Mouse (Mus musculus) liver, adult (tissue): ENCODE measurements around the gene Grin2c.
A peak's percentile ranks its signal among the peaks of the same experiment; 100 is the strongest.

Source experiments
- GATA4 ChIP-seq: IDR thresholded peaks from 2 replicates; pipeline ENCODE4 v1.6.1; 2014; ENCODE audit warnings: mild to moderate bottlenecking, low read length; ENCODE audit not compliant: insufficient replicate concordance

The Grin2c gene

GRCm38 (mm10) chr11:115289885-115290284 lies 22.8 kb upstream of the Grin2c start:
- TF ChIP-seq GATA4 = no peak

DNA sequence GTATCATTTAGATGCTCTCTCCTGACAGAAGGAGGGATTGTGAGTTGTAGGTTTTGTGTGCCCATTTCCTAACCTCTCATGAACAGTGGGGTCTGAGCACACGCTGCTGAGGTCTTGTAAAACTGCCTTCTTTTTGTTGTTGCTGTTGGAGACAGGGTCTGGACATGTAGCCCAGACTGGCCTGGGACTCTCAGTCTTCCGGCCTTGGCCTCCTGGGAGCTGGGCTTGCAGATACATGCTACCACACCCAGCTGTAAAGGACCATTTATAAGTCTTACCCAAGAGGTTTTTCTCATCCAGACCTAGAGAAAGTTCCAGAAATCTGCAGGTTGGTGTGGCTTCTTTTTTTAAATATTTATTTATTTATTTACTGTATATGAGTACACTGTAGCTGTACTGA lies 21.3 kb upstream of the Grin2c start:
- no peak for TF ChIP-seq GATA4

GRCm38 (mm10) chr11:115287386-115287785 lies 20.3 kb upstream of the Grin2c start:
- no peak for TF ChIP-seq GATA4

DNA sequence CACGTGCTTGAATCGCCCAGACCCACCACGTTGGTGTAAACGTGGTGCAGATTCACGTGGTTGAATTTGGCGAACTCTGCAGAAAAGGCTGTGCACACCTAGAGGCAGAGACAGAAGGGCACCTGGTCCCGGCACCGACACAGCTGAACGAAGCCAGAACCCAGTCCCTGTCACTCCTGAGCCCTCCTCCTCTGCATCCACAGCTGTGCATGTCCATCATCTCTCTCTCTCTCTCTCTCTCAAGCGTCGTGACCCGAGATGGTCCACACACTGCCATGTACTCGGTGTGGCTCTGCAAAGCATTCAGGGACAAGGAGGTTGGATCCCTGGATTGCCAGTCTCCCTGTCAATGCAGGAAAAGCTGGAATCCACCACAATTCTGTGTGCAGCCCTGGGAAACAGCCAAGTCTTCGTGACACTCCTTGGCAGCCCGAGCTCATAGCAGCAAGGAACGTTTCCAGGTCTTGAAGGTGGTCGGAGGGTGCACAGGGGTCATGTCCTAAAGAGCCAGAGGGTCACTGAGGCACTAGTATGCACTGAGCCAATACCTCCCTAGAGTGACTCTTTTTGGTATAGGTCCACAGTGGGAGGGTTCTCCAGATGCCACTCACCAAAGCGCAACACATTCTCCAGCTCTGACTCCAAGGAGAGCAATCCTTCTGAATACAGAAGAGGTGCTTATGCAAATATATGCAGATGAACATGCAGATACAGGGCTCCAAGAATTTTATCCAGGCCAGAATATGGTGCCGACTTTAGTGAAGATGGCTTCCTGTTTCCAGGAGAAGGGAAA lies 19.4 kb upstream of the Grin2c start:
- no peak for TF ChIP-seq GATA4

DNA sequence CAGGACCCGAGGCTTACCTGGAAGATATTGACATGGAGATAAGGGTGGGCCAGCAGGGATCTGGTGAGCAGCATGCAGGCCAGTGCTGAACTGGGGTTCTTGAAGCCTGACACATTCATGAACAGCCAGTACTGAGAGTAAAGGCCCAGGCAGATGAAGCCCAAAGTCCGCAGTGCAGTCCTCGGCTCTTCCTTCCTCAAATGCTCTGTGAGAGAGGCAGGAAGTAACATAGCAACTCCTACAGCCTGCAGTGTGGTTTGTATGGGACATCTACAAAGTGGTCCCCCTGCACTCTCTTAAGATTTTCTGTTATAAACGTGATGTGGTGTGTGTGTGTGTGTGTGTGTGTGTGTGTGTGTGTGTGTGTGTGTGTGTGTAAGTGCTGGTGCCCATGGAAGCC lies 18.2 kb upstream of the Grin2c start:
- no peak for TF ChIP-seq GATA4

- TF ChIP-seq GATA4 = no peak
Observed at GRCm38 (mm10) chr11:115283891-115284620, 17.0 kb upstream of the Grin2c start.

- TF ChIP-seq GATA4 = no peak
Observed at GRCm38 (mm10) chr11:115283486-115283765, 16.4 kb upstream of the Grin2c start.

DNA sequence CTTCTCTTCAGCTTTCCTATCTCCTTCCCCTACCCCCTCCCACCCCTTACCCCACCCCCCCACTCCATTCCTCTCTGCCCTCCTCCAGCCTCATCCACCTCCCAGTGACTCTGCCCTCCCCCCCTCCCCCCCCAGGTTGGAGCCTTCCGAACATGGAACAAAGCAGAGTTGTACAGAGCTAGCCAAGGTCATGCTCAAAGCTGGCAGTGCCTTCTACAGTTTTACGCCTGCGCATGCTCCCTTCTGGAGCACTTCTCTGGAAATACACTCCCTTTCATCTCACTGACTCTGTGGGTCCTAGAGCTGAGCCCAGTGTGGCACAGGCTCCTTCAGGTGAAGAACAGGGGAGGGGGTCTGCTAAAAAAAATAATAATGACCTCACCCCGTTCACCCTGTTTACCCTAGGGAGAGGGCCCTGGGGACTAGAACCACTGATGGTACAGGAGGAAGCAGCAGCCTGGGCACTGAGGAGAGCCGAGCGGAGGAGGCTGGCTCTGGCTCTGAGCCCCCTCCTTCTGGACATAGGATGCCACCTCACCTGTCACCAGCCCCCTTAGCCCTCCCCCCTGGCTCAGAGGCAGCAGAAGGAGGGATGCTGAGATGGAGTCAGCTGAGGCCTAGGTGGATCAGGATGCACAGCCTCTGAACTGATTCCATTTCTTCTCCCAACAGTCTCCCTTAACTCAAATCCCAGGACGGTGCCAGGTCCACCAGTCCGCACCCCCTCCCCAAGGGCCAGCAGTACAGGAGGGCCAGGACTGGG lies 15.9 kb upstream of the Grin2c start:
- no peak for TF ChIP-seq GATA4

- no peak for TF ChIP-seq GATA4
Observed at GRCm38 (mm10) chr11:115282295-115282694, 15.3 kb upstream of the Grin2c start.

- TF ChIP-seq GATA4 = no peak
Observed at GRCm38 (mm10) chr11:115279726-115280125, 12.7 kb upstream of the Grin2c start.

DNA sequence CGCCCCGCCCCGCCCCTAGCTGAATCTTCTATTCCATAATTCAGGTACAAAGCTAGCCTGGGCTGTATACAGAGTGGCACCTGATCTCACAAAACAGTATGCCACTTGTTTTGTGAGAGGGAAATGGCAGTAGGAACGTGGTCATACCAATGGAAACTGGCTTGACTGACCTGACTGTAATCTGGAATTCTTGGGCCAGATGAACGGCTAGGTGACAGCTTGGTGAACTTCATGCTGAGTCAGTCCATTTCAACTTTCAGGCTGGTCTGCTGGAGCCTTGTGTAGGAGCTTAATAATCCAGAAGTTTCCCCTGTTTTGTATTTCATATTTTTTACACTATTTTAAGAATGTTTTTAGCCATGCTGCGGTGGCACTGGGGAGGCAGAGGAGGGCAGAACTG lies 11.1 kb upstream of the Grin2c start:
- no peak for TF ChIP-seq GATA4

DNA sequence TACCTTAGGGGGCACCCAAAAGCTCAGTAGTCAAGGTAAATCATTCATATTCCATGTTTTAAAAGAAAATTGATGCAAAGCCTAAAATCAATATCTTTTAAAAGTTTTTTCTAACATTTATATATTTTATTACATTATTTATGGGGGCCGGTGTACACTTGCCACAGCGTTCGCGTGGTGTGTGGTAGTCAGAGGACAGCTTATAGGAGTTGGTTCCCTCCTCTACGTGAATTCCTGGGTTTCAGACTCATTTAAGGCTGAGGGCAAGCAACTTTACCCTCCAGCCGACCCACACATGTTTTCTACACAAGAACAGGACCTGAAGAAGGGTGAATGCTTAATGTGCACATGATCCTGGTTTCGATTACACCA lies 10.5 kb upstream of the Grin2c start:
- TF ChIP-seq GATA4 = no peak

DNA sequence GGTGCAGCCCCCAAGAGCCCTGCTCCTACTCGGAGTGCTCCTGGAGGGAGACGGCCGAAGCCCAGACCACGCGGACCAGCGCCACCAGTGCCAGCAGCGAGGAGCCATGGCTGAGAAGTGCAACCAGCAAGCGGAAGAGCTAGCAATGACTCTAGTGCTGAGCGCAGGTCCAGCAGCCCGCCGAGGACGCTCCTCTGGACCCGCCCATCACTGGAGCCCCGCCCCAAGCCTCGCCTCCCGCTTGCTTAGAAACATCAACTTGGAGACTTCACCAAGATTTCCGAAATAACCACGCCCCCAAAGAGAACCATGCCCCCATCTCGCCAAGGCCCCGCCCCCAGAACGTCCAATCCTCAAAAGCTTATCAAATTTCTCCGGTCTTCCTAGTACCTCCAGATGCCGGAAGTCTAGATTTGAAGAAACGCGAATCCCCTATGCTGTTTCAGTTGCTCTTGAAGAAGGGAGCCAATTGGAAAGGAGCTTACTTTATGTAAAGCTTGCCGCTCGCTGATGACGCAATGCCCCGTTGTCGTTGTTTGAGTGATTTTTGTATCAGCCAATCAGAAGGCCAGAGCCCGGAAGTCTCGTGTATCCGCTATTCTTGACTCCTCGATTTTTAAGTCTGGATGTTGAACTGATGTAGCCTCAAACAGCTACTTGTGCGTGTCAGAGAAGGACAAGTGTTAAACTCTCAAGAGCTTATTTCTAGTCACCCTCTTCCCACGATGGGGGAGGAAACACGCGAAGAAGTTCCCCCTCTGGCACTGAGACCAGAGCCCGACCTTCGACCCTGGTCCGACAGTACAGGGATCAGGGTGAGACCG lies 9.9 kb upstream of the Grin2c start, which contains the start of gene Fdxr:
Fdxr (minus strand) TSS at position 271 of the 824 bp plus-strand sequence.
- TF ChIP-seq GATA4 = peak; percentile 67; the same call in 1 of the 2 replicates

- no peak for TF ChIP-seq GATA4
Observed at GRCm38 (mm10) chr11:115275954-115276353, 8.9 kb upstream of the Grin2c start.

DNA sequence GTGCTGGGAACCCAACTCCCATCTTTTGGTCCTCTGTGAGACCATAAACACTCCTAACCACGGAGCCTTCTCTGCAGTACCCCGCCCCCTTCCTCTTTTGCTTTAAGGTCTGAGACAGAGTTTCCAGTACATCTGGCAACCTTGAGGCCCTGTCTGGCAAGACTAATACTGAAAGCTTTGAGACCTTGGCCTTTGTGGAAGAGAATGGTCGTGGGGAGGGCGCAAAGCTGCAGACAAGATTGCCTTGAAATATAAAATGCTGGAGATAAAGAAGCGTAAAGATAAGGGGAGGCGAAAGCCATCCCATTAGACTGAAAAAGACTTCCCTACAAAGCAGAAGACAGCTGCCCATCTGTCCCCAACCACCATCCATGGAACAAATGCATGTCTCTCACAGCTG lies 8.5 kb upstream of the Grin2c start:
- TF ChIP-seq GATA4 = no peak
